Mouse (Mus musculus) C2C12 (cell line): ENCODE data around the gene Blvra. TPM values are rescaled to one million over a fixed set of nuclear protein-coding genes. Genes with fewer than 3 reads are reported as not detected.
"Not testable (repeated sequence)": the region's sequence is repeated elsewhere in the genome, so short reads cannot be mapped to it uniquely, and the experiment has no call there.

Experiments
- H3K27me3 ChIP-seq: one replicate; pipeline ENCODE4 v1.6.1; 2011; ENCODE audit not compliant: control insufficient read depth, insufficient read depth, insufficient read length
- H3K36me3 ChIP-seq: one replicate; pipeline ENCODE4 v1.6.1; 2011; ENCODE audit not compliant: control insufficient read depth, insufficient read depth
- H3K4me3 ChIP-seq: one replicate; pipeline ENCODE4 v1.5.1; 2011; ENCODE audit warnings: mild to moderate bottlenecking, control low read depth; ENCODE audit not compliant: poor library complexity, insufficient read depth, severe bottlenecking
- H3K79me2 ChIP-seq: one replicate; pipeline ENCODE4 v1.6.1; 2011; ENCODE audit not compliant: control insufficient read depth, insufficient read depth
- H3K79me3 ChIP-seq: one replicate; pipeline ENCODE4 v1.6.1; 2011; ENCODE audit warnings: low read depth, control low read depth
- H3ac ChIP-seq: one replicate; pipeline ENCODE3; 2011; ENCODE audit warnings: low read depth; ENCODE audit not compliant: control insufficient read depth, insufficient read length
- CEBPB ChIP-seq: IDR thresholded peaks from one replicate; pipeline ENCODE4 v1.6.1; 2011; ENCODE audit warnings: low read depth, mild to moderate bottlenecking, control low read depth, moderate library complexity
- CTCF ChIP-seq: IDR thresholded peaks from one replicate; pipeline ENCODE4 v1.5.1; 2011; ENCODE audit not compliant: control insufficient read depth, insufficient read depth, insufficient read length
- FOSL1 ChIP-seq: IDR thresholded peaks from one replicate; pipeline ENCODE4 v1.8.0; 2011; ENCODE audit warnings: mild to moderate bottlenecking, low read length; ENCODE audit not compliant: poor library complexity, insufficient read depth, severe bottlenecking
- MAX ChIP-seq: IDR thresholded peaks from one replicate; pipeline ENCODE4 v1.6.1; 2011; ENCODE audit warnings: mild to moderate bottlenecking, control low read depth
- MYOD1 ChIP-seq: IDR thresholded peaks from one replicate; pipeline ENCODE4 v1.6.1; 2011; ENCODE audit warnings: low read depth; ENCODE audit not compliant: control insufficient read depth, insufficient read length
- MYOG ChIP-seq: IDR thresholded peaks from one replicate; pipeline ENCODE4 v1.6.1; 2011; ENCODE audit not compliant: control insufficient read depth, insufficient read length; ENCODE audit errors: extremely low read depth
- USF1 ChIP-seq: IDR thresholded peaks from one replicate; pipeline ENCODE4 v1.6.1; 2011; ENCODE audit warnings: low read depth, mild to moderate bottlenecking, control low read depth, moderate library complexity
- polyA plus RNA-seq: library from polyadenylated mRNA; unstranded; fragments of >200 nt; fragmentation: generic; extraction: Trizol; gene quantifications from one replicate; pipeline ENCODE4 v1.2.1, GENCODE M21; 2012; ENCODE audit warnings: missing spikeins

Blvra gene
- polyA plus RNA-seq, 1 experiment: 32.6 TPM

GRCm38 (mm10) chr2:127080591-127081218, 10.2 kb downstream of the Blvra start:
- no peaks in the 10 kb centered on the region for H3K79me3 ChIP-seq
- H3K4me3 ChIP-seq: no peak overlapping the region
- no peaks in the 10 kb centered on the region for H3K36me3 ChIP-seq
- no peaks in the 10 kb centered on the region for H3K79me2 ChIP-seq
- no peak overlapping the region for H3ac ChIP-seq
- no peaks in the 10 kb centered on the region for H3K27me3 ChIP-seq
- TF ChIP-seq MYOG (no peak), USF1 (no peak), MYOD1 (no peak), CTCF (no peak), MAX (no peak), FOSL1 (no peak), CEBPB (no peak)

DNA sequence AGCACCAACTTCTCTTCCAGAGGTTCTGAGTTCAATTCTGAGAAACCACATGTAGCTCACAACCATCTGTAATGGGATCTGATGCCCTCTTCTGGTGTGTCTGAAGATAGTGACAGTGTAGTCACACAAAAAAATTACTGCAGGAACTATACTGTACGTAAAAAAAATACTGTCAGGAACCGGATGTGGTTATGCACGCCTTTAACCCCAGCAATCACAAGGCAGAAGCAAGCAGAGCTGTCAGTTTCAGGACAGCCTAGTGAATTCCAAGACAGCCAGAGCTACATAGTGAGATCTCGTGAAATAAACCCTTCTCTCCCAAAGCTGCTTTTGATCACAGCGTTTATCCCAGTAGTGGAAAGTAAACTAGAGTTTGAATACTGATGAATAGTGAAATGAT, 15.8 kb downstream of the Blvra start:
- no peak overlapping the region for H3ac ChIP-seq
- no peaks in the 10 kb centered on the region for H3K79me2 ChIP-seq
- TF ChIP-seq CEBPB (no peak), MYOD1 (no peak), MYOG (no peak), CTCF (no peak), MAX (no peak), FOSL1 (no peak), USF1 (no peak)
- H3K27me3 ChIP-seq: no peaks in the 10 kb centered on the region
- no peaks in the 10 kb centered on the region for H3K79me3 ChIP-seq
- no peak overlapping the region for H3K4me3 ChIP-seq
- H3K36me3 ChIP-seq: peaks cover 8% of the 10 kb centered on the region

- H3K79me2 ChIP-seq, H3K4me3 ChIP-seq, H3K79me3 ChIP-seq, H3ac ChIP-seq, H3K27me3 ChIP-seq: not testable (repeated sequence)
- H3K36me3 ChIP-seq: peaks cover 19% of the 10 kb centered on the region
These were observed 19.7 kb downstream of the Blvra start for GRCm38 (mm10) chr2:127090151-127090550.

- H3K36me3 ChIP-seq: peaks cover 30% of the 10 kb centered on the region
- TF ChIP-seq USF1: no peak
- no peak for TF ChIP-seq MAX
- no peak for TF ChIP-seq FOSL1
- TF ChIP-seq CTCF: no peak
- no peak for TF ChIP-seq CEBPB
- TF ChIP-seq MYOG: no peak
- TF ChIP-seq MYOD1: no peak
- no peak overlapping the region for H3ac ChIP-seq
- no peaks in the 10 kb centered on the region for H3K79me3 ChIP-seq
- no peak overlapping the region for H3K4me3 ChIP-seq
- no peaks in the 10 kb centered on the region for H3K27me3 ChIP-seq
- H3K79me2 ChIP-seq: no peaks in the 10 kb centered on the region
These were observed 21.5 kb downstream of the Blvra start for GRCm38 (mm10) chr2:127092000-127092399.

DNA sequence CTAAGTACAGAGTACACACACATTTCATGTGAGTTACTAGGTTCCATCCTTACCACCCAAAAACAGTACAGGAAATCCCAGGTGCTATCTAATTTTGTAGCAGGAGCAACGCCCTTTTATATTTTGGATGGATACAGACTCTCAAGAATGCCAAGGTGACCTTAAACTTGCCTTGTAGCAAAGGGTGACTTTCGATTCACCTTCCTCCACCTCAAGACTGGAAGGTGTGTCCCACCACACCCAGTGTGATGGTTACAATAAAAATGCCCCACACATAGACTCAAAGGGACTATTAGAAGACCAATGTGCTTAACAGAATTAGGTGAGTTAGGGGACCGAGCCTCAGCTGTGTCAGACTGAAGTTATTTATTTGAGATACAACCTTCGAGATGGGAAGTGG, 38.5 kb downstream of the Blvra start:
- no peak overlapping the region for H3ac ChIP-seq
- no peaks in the 10 kb centered on the region for H3K79me2 ChIP-seq
- peaks cover 69% of the 10 kb centered on the region for H3K36me3 ChIP-seq
- TF ChIP-seq CTCF (no peak), USF1 (no peak), MYOD1 (no peak), MYOG (no peak), MAX (no peak), CEBPB (no peak), FOSL1 (no peak)
- H3K4me3 ChIP-seq: no peak overlapping the region
- no peaks in the 10 kb centered on the region for H3K79me3 ChIP-seq
- H3K27me3 ChIP-seq: no peaks in the 10 kb centered on the region

DNA sequence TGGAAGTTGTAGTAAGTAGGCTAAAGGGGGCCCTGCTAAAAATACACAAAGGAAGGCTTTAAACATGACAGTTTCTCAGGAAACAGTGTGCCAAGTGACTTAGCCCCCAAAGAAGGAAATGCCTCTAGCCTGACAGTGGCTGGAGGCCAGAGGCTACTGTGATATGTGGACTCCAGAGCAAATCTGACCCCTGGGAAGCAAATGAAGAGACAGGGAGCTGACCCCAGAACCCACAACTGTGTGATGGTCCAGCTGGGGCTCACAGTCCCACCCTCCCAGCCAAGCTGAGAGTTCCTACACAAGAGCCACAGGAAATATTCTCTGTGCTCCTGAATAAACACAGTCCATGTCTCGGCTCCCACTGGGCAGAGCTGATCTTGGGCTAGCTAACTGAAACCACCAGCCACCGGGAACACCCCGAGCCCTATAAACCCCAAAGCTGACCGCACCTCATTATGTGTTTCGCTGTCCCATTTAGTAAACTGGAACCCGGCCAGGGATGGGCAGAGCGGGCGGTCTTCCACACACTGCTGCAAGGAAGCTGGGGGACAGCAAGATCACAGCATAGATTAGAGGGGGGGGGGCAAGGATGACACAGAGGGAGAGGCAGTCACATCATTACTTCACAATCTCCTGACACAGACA, 51.2 kb downstream of the Blvra start:
- no peak overlapping the region for H3ac ChIP-seq
- H3K36me3 ChIP-seq: peaks cover 81% of the 10 kb centered on the region
- H3K27me3 ChIP-seq: no peaks in the 10 kb centered on the region
- no peaks in the 10 kb centered on the region for H3K79me3 ChIP-seq
- H3K4me3 ChIP-seq: no peak overlapping the region
- TF ChIP-seq CTCF: no peak
- no peak for TF ChIP-seq MYOD1
- TF ChIP-seq MAX: no peak
- no peak for TF ChIP-seq FOSL1
- no peak for TF ChIP-seq MYOG
- TF ChIP-seq USF1: no peak
- no peak for TF ChIP-seq CEBPB
- H3K79me2 ChIP-seq: no peaks in the 10 kb centered on the region
